Mouse (Mus musculus) ovary, adult 18-20 months (tissue): ENCODE measurements at regions not wholly inside any gene's neighbourhood (a gene's known extent, or its start where the extent isn't known, plus 50 kb on each side); places are given as distances from the start of the nearest gene placed in this dataset.

Experiments
- DNase-seq: peaks from one replicate; pipeline ENCODE4 v3.0.0; 2022; ENCODE audit warnings: low spot score, mixed read lengths

DNA sequence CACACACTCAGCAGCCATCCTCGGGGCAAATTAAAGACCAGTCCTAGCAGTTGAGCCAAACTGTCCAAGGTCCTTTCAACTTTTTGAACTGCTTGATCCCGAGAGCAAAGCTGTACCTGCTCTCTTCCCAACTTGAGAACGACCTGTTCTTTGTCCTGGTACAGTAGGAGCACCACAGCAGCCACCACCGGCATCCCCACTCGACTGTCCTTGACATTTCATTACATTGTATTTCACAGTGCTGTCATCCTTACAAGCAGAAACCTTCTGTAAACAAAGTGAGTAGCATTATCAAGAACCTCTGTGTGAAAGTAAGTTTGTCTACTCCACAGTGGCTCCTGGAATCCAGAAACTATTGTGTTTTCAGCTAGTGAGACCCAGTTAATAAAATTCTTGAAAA, 240.2 kb upstream of the Zfp462 start:
- no peak for DNase-seq

DNA sequence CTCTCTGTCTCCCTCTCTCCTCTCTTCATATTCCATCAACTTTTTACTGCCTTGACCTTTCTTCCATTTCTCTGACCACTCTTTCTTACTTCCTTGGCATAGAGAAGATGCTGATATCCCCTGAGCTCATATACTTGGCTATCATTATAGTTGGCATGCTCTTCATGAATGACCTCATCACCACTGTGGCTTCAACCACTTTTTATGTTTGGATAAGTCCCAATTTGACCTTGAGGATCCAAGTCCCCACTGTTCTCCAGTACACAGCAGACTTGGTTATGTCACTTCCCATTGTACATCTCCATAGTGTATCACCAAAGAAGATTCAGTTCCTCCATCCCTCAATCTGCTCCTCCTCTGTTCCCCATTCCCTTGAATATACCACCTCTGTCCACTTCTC, 235.1 kb upstream of the Zfp462 start:
- no peak for DNase-seq

DNA sequence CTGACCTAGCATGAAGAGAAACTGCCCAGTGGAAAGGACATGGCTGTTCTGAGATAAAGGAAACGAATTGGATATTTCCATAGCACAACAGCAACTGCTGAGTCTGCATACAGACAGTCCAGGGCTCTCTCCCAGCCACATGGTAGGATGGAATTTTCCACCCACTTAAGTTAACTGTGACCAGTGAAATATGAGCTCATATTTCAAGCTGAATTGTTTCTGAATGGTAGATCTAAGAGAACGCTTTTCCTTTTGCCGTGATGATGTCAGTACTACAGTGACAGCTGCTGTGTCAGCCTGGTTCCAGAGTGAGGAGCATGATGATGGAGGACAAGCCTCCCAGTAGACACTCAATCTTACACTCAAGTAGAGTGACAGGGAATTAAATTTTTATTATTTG, 231.9 kb upstream of the Zfp462 start:
- DNase-seq = no peak

DNA sequence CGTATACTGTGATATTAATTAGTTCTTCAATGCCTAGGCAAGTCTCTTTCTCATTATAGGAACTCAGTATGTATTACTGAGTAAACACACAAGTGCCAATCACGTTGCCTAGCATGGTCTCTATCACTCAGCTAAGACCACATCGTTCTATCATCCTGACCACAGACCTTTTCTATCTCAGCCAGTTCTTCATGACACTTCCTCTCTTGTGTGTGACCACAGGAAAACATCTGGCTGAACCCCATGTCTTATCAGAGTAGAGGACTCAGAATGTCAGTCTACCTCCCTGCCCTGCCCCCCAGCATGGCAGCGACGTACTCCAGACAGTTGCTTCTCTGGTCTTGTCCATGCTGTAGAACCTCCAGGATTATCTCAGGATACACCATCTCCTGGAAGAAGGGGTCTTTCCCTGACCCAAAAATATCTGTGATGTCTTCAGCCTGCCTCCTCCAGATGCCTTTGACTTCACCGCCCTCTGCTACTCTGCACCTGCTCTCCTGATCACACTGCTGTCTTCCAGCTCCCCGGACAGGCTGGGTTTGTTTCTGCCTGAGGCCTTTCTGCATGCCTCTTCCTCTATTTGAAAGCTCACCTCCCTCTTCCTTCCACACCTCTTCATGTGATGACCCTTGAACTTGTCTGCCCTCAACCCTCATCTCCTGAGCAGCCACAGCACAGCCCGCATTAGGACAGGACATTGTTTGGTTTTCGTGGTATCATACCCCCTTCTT, 230.1 kb upstream of the Zfp462 start:
- DNase-seq = no peak

DNA sequence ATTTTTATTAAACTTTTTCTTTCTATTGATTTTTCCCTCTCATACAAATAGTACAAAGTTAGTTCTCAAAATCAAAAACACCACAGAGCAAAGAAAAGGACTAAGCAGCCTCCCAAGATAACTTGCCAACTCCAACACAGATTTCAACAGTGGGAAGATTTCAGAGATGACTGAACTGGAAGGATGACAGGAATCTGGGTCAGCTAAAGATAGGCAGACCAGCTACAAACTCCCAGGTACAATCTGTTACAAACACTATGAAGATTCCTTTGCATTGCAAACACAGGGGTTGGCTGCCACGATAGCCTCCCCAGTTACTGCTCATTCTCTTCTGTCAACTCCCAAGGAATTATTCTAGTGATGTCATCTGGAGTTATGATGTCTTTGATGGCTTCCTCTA, 226.8 kb upstream of the Zfp462 start:
- DNase-seq = no peak

DNA sequence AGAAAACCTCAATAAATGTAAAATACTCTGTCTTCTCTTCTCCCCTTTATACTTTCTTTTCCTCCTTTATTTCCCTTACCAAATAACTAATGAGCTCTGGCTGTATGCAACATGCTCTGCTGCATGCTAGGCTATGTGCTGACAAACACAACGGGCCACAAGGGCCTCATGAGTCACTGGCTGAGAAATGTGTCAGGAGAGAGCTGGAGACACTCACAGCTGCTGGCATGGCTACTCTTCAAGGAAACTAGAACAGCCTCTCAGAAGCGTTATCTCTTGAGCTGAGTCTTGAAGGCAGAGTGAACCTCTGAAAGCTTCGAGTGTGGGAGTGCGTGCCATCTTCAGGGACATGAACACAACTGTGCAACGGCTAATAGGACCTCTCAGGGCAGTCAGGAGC, 205.8 kb upstream of the Zfp462 start:
- DNase-seq = peak; percentile 1

DNA sequence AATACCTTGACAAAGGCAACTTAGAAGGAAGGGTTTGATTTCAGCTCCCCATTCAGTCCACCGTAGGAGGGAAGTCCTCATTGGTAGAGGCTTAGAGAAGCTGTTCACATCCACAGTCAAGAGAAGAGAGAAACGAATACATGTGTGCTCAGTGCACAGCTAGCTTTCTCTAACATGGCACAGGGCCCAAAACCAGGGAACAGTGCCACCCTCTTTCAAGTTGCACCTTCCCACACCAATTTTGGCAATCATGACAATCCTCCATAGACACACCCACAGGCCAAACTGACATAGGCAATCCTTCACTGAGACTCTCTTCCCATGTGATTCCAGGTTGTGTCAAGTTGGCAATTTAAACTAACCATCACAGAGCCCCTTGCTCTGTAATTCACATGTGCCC, 193.4 kb upstream of the Zfp462 start:
- DNase-seq = no peak

DNA sequence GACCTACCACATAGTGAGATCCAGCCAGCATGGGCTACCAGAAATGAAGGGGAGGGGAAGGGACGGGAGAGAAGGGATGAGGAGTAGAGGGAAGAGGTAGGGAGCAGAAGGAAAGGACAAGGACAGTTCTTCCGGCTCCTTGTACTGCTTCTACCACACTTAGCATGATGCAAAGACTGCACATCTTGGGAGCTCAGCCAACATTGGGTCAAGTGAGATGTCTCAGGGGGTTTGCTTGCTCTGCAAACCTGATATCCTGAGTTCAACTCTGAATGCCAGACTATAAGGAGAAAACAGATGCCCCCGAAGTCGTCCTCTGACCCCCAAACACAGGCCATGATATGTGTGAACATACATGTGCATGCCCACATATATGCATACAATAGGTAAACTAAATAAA, 188.4 kb upstream of the Zfp462 start:
- DNase-seq = no peak

DNA sequence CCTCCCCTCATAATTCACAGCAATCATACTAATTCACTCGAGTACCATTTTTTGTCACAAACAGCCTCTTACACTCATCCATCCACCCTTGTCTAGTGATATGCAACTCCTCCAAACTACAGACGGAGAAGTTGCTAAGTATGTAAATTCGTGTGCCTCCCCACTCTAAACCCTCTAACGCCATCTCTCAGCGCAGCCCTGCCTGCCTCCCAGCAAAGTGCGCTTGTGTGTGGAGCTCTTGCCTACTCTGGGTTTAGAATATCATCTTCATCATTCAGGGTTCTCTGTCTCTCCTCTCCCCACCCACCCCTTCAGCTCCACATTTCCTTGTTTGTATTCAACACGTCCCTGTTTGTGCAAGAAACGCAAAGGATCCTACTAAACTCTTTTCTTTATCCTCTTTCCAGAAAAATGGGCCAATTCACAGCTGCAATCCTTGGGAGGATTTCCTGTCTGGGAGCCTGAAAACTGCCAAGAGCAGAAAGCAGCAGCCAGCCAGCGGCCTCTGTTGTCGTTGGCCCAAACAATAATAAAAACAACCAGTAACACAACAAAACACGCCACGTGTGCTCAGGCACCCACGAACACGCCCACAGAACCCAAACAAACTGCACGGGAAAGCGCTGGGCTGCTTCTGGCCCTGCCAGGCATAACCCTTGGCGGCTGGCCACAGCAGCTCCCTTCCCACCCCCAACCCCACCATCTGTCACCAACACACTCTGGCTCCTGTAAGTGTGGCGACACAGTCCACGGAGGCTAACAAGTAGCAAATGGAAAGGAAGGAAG, 186.9 kb upstream of the Zfp462 start:
- DNase-seq = peak; percentile 1

DNA sequence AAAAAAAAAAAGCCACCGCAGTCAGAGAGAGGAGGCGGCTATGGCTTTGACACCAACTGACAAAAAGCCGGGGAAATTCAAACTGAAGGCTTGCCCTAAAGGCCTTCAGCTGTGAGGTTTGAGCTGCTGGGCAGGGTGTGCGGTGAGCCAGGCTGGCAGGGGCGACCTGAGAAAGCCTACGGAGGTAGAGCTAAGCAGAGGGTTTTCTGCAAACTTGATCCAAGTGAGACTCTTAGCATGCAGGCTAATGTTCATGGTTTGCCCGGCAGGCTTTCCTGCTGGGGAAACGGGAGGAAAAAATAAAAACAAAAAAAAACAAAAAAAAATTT, 186.4 kb upstream of the Zfp462 start:
- DNase-seq = no peak

DNA sequence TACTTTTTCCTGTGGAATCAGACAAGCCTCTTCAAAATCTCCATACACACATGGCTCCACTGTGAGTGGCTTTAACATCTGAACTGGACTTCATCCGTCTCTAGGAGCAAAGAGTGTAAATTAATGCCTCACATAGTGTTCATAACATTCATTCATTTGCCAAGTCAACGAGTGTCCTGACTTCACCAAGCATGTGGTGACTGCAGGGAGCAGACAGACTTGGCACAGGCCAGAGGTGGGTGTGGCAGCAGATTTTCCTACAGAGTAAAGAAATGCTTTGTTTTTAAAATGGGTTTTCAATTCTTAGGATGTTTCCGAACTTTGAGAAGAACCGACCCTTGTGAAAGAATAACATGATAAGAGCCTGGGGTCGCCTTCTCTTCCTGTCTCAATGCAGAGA, 183.6 kb upstream of the Zfp462 start:
- no peak for DNase-seq

DNA sequence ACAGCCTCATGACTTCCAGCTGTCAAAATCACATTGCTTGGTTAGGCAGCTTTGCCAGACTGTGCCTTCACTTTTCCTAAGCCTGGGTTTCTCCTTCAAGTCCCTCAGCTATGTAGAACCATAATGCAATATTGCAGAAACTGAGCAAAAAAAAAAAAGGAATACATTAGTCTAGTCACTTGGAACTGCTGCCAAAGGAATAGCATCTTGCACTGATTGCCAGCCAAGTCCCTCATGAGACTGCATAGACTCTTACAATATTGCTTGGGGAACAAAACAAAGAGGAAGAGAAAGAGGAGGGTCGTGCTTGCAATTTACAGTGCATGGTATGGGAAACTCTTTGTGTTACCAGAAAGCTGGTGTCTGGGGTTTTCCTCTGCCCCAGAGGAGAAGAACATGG, 179.8 kb upstream of the Zfp462 start:
- no peak for DNase-seq

DNA sequence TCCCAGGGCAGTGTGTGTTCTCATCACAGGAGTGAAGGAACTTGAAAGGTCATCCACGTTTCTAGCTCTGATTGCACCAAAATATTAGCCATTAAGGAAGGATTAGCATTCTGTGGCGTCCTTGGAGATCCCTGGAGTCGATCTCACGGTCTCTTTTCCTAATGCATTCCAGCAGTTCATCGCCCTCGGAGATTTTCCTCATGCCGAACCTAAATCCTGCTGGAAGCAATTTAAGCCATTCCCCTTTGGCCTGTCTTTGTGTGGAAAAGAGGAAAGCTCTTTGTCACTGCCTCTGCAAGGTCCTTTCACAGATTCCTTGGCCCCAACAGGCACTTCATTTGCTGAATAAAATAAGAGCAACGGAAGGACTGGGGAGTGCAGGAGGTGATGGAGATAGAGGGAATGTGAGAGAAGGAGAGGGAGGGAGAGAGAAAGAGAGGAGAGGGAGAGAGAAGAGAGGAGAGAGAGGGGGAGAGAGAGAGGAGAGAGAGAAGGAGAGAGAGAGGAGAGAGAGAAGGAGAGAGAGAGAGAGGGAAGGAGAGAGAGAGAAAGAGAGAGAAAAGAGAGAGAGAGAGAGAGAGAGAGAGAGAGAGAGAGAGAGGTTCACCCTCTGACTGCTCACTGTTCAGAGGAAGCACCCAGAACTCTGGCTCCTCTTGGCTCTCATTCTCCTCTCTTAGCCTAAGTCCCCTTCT, 177.2 kb upstream of the Zfp462 start:
- DNase-seq = no peak

DNA sequence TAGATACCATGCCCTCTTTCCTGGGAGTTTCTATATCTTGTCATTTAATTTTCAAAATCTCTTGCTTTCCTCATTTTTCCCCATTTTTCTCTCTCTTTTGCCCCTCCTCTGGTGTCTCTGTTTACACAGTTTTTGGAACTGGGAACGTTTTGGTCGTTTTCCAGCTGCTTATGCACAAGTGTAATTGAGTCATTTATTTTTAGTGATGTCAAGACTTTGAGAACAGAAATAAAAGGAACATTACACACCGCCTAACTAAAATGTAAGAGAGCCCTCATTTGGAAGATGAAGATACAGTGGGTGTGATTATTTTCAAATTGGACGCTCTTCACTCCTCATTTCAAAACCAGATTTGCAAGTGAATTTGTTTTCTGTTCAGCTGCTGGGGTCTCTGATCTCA, 176.0 kb upstream of the Zfp462 start:
- no peak for DNase-seq

DNA sequence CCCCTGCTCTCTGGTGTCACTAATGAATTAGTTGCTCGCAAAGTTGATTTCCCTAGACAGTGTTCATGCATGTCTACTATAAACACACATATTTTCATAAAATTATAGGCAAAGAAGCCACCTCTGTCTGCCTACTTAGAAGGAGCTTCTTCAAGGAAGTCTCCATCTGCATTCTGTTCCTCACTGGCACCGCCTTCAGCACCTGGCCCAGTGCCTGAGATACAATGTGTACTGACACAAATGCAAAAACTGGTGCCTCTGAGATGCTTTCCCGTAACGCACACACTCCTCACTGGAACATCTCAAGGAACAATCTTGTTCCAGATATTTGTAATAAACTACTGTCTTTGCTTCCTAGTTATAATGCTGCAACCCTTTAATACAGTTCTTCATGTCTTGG, 170.8 kb upstream of the Zfp462 start:
- no peak for DNase-seq

DNA sequence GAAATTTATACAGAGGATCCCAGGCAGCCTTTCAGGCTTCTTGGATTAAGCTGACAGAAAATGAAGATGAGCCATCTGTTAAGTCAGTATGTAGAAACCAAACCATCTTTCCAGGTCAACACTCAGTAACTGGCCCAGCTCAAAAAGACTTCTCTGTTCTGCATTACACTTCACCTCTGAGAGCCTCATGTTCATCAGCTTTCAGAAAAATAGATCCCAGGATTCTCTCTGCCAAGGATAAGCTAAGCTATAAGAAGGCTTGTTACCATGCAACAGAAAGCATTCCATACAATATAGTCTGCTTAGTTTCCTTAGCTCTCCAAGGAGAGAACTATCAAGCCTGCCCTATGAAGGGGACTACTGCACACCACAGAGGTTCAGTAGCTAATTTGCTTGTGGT, 170.1 kb upstream of the Zfp462 start:
- no peak for DNase-seq

DNA sequence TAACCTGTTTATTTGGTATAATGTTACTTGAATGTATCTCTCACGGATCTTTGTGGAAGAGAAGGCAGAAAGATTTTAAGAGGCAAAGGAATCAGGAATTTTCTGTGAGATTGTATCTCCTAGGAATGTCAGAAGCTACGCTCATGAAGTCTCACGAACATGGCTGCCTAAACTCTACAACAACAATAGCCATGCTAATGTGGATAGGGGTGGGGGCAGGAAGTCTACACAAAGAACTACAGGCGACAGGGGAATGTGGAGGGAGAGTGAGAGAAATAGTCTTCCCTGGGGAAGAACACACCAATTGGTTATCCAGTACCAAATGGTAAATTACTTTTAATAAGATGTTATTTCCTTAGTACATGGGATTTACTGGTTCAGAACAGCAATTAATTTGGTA, 164.3 kb upstream of the Zfp462 start:
- no peak for DNase-seq

DNA sequence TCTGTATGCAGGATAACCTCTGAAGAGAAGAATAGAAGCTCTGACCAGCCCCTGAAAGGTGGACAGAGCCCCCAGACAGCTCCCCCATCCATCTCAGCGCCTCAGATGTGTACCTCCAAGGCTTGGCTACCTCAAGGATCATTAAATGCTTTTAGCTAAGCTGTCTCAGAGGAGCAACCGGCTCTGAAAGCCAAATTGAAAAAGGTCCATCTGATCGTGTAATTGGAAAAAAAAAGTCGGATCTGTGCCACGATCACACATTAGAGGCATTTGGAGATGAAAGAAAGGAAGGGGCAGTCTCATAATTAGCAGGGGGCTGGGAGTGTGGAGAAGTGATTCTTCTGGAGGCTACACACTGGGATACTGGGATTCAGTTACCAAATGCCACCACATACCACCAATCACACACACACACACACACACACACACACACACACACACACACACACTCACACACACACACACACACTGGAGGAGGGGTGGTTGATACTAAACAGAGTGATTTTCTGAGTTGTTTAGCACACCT, 153.6 kb upstream of the Zfp462 start:
- DNase-seq = no peak

DNA sequence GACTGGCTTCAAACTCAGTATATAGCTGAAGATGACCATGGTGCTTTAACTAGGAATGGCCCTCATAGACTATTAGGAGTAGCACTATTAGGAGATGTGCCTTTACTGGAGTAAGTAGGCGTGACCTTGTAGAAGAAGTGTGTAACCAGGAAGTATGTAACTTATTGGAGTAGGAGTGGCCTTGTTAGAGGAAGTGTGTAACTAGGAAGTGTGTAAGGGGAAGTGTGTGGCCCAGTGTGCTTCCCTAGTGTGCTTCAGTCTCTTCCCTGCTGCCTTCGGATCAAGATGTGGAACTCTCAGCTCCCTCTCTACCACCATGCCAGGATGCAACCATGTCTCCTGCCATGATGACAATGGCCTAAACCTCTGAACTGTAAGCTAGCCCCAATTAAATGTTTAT, 151.0 kb upstream of the Zfp462 start:
- no peak for DNase-seq

DNA sequence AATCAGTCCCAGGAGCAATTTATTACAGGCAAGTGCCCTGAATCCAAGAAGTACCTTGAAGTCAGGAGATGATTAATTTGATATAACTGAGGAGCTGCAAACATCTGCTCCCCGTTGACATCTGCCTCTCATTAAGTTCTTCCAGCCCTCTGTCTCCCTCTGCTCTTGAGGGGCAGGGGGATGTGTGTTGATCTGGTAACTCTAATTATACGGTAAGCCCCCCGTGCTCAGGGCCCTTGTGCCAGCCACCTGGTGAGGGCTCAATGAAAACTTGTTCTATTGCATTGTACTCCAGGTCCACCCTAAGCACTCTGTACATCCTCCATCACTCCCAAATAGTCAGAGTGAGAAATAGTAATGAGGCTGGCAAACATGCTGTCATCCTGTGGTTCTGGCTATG, 149.6 kb upstream of the Zfp462 start:
- no peak for DNase-seq

DNA sequence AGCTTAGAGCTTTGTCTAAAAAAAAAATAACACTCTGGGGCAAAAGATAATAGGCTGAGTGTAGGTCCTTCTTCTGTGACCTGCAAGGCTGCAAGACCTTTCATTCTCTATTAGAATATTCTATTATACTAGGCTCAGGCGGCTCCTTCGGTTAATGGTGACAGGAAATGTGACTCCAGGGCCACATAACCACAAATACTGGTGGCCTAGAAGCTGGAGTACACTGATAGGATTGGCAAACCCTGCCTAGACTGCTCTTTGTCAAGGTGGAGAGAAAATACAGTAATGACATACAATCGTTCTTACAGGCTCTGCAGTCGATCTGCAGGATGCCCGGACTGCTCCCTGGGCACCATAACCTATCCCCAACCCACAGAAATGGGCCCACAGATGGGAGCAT, 146.3 kb upstream of the Zfp462 start:
- DNase-seq = no peak

DNA sequence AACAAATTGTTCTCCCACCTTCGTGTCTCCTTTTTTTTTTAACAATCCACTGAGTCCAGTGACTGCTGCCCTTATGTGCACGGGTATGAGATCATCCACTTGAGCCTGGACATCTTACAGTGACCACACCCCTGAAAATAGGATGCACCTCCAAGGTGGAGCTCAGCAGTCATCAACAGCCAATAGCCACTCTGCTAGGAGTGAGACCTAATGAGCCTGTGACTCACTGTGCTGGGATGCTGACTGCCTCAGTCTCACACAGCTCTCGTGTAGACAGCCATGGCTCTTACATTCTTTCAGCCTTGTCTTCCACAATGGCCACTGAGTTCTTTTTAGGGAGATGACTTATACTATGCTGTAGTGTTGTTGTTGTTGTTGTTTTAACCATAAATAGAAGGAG, 133.7 kb upstream of the Zfp462 start:
- no peak for DNase-seq
